Mouse (Mus musculus): Measurements from ENCODE around the gene Efcab14. TPM values are rescaled to one million over a fixed set of nuclear protein-coding genes. Genes with fewer than 3 reads are reported as not detected.

Efcab14 gene
- polyA plus RNA-seq, 1 experiment from 2014 or later = 34.2 TPM

DNA sequence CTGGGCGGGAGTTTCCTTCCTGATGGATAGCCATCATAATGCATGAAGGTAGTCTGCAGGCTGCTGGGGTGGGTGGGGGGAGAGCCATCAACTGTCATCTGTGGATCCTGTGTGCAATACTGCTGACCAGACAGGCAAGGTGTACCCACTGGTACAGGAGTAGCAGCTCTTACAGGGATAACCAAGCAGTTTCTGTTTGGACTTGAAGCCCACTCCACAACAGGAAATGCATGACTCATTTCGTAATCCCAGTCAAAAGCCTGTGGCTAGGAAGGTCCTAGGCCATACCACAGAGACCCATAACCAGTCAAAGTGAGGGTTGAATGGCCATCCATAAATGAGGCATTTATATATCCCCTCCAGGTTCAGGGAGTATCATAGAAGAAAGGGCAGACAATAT, 40.1 kb downstream of the Efcab14 start:
- H3K27ac ChIP-seq (ENCODE audit: poor library complexity, severe bottlenecking) = no peak overlapping the region
- no peak for ATAC-seq (ENCODE audit: insufficient number of reproducible peaks, low FRiP score)
- H3K9me3 ChIP-seq (replicated peaks) = no peaks in the 10 kb centered on the region
- no peak overlapping the region for H3K4me2 ChIP-seq
- 0 out of 2 replicates have a peak, but pooled peaks cover 4% of the 10 kb centered on the region for H3K4me1 ChIP-seq (replicated peaks)
- no peak overlapping the region for H3K9ac ChIP-seq
- WGBS = 89% methylated on average over 2 of the region's 2 CpGs
- peaks cover 29% of the 10 kb centered on the region for H3K36me3 ChIP-seq
- no peaks in the 10 kb centered on the region for H3K27me3 ChIP-seq (replicated peaks)
- H3K4me3 ChIP-seq = no peak overlapping the region

DNA sequence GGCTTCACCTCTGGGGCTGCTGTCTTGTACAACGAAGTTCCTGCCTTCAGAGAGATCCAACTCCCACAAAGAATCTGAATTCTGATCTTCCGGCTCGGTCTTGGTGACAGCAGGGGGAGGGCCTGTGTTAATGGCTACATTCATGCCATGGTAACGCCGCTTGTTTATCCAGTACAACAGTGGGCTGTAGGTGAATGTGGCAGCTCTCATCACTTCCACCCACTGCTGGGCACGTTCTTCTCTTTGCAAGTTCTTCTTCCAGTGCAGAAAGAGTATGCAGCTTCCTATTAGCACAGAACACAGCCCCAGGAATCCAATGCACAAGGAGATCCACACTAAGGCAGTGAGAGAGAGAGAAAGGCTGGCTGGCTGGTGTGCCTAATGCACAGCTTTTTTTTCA, 42.7 kb downstream of the Efcab14 start:
- no peak overlapping the region for H3K27ac ChIP-seq (ENCODE audit: poor library complexity, severe bottlenecking)
- ATAC-seq (ENCODE audit: insufficient number of reproducible peaks, low FRiP score) = no peak
- H3K4me3 ChIP-seq = no peak overlapping the region
- H3K9me3 ChIP-seq (replicated peaks) = no peaks in the 10 kb centered on the region
- peaks cover 11% of the 10 kb centered on the region for H3K36me3 ChIP-seq
- WGBS = 33% methylated on average over 6 of the region's 6 CpGs
- H3K27me3 ChIP-seq (replicated peaks) = no peaks in the 10 kb centered on the region
- H3K9ac ChIP-seq = no peak overlapping the region
- 0 out of 2 replicates have a peak, but pooled peaks cover 4% of the 10 kb centered on the region for H3K4me1 ChIP-seq (replicated peaks)
- no peak overlapping the region for H3K4me2 ChIP-seq

DNA sequence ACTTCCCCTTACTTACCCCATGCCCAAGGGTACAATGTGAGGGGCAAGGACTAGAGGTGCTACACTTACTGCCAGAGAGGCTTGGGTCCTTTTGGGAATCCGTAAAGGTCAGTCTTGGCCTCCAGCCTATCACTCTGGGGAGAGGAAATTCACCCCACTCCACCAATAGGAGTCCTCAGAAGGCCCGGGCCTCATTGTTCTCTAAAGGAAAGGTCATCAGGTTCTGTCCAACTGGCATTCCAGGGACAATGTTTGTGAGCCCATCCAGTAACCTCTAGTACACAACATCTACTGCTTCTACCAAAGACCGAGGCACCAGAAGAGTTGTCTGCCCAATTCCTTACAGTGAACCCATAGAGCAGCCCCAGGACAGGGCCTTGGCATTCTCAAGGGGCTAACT, 43.4 kb downstream of the Efcab14 start, which contains the start of gene Tex38:
Tex38 (minus strand) TSS at position 101 of the 400 bp plus-strand sequence.
- no peak within 1 kb of the TSS for H3K4me3 ChIP-seq

DNA sequence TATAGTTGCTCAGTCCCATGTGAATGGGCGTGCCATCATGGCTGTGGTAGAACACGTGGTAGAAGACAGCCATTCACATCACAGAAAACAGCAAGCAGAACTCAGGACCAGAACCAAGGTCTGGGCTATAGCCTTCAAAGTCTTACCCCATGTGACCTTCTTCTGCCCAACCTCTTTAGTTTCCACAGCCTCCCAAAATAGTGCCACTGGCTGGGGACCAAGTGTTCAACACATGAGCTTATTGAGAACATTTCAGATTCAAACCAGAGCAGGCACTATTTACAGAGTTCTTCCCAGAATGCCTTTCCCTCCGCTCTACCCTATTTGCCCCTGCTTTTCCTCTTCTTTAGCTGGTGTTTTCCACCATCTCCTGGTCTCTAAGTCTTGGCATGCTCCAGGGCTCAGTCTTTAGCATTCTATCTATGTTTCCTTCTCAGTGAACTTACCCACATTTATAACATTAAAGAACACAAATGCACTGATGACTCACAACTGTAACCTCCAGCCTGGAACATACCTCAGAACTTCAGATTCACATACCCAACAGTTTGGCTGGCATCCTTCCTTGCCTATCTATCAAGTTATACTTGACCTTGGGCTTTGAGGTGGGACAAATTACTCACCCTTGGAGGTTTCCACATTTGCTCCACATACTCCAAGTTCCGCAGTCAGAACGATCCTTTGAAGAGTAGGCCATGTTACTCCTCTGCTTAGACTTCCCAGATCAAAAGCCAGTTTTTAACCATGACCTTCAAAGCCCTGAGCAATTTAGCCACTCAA, 44.7 kb downstream of the Efcab14 start:
- no peak overlapping the region for H3K4me2 ChIP-seq
- H3K4me1 ChIP-seq (replicated peaks) = peaks cover 15% of the 10 kb centered on the region
- WGBS = 84% methylated on average over 5 of the region's 5 CpGs
- H3K27ac ChIP-seq (ENCODE audit: poor library complexity, severe bottlenecking) = no peak overlapping the region
- ATAC-seq (ENCODE audit: insufficient number of reproducible peaks, low FRiP score) = no peak
- no peak overlapping the region for H3K9ac ChIP-seq
- H3K9me3 ChIP-seq (replicated peaks) = no peaks in the 10 kb centered on the region
- no peak overlapping the region for H3K4me3 ChIP-seq
- peaks cover 6% of the 10 kb centered on the region for H3K36me3 ChIP-seq
- no peaks in the 10 kb centered on the region for H3K27me3 ChIP-seq (replicated peaks)

More for the DNA sequence above, 43.4 kb downstream of the Efcab14 start, which contains the start of gene Tex38:
- H3K4me2 ChIP-seq = no peak within 1 kb of the TSS
- peaks cover 10% of the 10 kb centered on the region for H3K4me1 ChIP-seq (replicated peaks)
- no peak within 1 kb of the TSS for H3K27ac ChIP-seq (ENCODE audit: poor library complexity, severe bottlenecking)
- H3K36me3 ChIP-seq = peaks cover 11% of the 10 kb centered on the region
- no peaks in the 10 kb centered on the region for H3K27me3 ChIP-seq (replicated peaks)
- WGBS = 76% methylated on average over 3 of the region's 3 CpGs
- H3K9ac ChIP-seq = no peak within 1 kb of the TSS
- ATAC-seq (ENCODE audit: insufficient number of reproducible peaks, low FRiP score) = no peak
- H3K9me3 ChIP-seq (replicated peaks) = no peaks in the 10 kb centered on the region

DNA sequence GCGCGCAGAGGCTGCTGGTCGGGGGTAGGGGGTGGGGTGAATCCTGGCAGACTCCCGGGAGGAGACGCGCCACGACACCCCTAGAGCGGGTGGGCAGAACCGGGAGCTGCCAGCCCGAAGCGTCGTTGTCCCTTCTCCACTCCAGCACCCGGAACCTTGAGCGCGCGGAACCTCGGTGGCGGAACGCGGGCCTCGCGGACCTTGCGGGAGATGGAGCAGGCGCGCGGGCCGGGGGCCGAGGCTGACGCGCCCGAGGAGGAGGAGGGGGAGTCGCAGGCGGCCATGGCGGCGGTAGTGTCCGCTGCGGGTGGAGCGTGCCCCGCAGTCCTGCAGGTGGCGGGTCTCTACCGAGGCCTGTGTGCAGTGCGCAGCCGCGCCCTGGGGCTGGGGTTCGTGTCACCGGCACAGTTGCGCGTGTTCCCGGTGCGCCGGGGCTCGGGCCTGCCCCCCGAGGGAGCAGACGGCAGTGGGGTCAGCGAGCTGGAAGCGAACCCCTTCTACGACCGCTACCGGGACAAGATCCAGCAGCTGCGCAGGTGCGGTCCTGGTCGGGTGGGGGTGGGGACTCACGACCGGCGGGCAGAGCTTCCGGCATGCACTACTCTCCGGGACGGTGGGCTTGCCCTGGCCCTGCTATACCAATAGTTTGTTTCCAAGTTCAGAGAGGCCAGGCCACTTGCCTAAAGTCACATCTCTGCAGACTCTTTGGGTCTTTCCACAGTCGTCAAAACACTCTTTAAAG, 47.4 kb downstream of the Efcab14 start, which contains the start of gene Atpaf1:
Atpaf1 (plus strand) TSS at position 44 of the 742 bp plus-strand sequence.
- H3K4me2 ChIP-seq = peak within 1 kb of the TSS; percentile 71
- no peaks in the 10 kb centered on the region for H3K9me3 ChIP-seq (replicated peaks)
- H3K27ac ChIP-seq (ENCODE audit: poor library complexity, severe bottlenecking) = peak within 1 kb of the TSS; percentile 43
- peak; percentile 85 for ATAC-seq (ENCODE audit: insufficient number of reproducible peaks, low FRiP score)
- H3K9ac ChIP-seq = peak within 1 kb of the TSS; percentile 78
- WGBS = under 1% methylated on average over 69 of the region's 69 CpGs
- peaks cover 20% of the 10 kb centered on the region for H3K36me3 ChIP-seq
- H3K4me3 ChIP-seq = peak within 1 kb of the TSS; percentile 66
- no peaks in the 10 kb centered on the region for H3K27me3 ChIP-seq (replicated peaks)
- peaks cover 15% of the 10 kb centered on the region for H3K4me1 ChIP-seq (replicated peaks)

DNA sequence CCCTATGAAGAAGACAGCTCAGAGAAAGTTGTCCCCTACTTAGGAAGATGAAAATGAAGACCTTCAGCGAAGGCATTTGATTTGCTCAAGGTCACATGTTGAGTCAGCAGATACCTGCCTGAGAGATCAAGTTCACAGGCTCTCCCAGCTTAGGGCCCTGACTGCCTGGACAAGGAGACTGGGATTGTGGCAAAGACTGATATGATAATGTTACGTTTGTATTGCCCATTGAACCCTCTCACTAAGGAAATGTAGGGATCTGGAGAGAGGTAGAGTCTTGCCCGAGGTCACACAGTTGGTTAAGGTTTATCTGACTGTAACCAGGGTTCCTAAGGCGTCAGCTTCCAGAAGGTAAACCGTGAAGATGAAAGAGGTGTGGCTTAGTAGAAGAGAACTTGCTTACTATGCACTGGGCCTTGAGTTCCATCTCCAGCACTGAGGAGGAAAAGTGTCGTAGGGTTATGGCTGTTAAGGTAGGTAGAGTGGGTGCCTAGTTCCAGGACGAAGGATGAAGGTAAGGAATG, 48.0 kb downstream of the Efcab14 start:
- Histone ChIP-seq H3K4me1 (replicated peaks) (peaks cover 12% of the 10 kb centered on the region), H3K4me2 (peak overlapping the region; percentile 71), H3K4me3 (peak overlapping the region; percentile 66), H3K9me3 (replicated peaks) (no peaks in the 10 kb centered on the region), H3K27me3 (replicated peaks) (no peaks in the 10 kb centered on the region), H3K27ac (ENCODE audit: poor library complexity, severe bottlenecking) (peak overlapping the region; percentile 43), H3K9ac (peak overlapping the region; percentile 78), H3K36me3 (peaks cover 26% of the 10 kb centered on the region)
- ATAC-seq (ENCODE audit: insufficient number of reproducible peaks, low FRiP score) = 0 out of 2 replicates have a peak, but pooled peaks have one; percentile 29
- 41% methylated on average over 7 of the region's 7 CpGs for WGBS

DNA sequence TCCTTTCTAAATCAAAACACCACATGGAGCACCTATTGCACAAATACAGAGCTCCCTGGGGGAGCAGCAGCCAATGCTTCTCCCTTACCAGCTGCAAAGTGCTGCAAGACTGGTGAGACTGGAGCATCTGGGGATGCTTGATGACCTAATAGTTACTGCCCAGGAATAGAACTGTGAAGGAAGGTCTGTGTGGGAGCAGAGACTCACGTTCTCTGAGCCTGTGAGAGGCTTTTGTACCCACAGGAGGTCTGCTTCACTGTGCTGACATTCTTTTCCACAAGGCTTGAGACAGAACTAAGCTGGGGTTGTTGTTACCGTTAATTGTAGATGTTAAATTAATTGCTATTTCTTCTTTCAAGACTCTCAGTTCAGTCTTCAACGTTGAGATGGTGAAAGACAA, 53.3 kb downstream of the Efcab14 start:
- Histone ChIP-seq H3K4me2 (no peak overlapping the region), H3K4me3 (no peak overlapping the region), H3K27me3 (replicated peaks) (no peaks in the 10 kb centered on the region), H3K36me3 (peaks cover 66% of the 10 kb centered on the region), H3K27ac (ENCODE audit: poor library complexity, severe bottlenecking) (no peak overlapping the region), H3K4me1 (replicated peaks) (peaks cover 6% of the 10 kb centered on the region), H3K9ac (no peak overlapping the region), H3K9me3 (replicated peaks) (no peaks in the 10 kb centered on the region)
- no peak for ATAC-seq (ENCODE audit: insufficient number of reproducible peaks, low FRiP score)
- WGBS = 81% methylated on average over 3 of the region's 3 CpGs

DNA sequence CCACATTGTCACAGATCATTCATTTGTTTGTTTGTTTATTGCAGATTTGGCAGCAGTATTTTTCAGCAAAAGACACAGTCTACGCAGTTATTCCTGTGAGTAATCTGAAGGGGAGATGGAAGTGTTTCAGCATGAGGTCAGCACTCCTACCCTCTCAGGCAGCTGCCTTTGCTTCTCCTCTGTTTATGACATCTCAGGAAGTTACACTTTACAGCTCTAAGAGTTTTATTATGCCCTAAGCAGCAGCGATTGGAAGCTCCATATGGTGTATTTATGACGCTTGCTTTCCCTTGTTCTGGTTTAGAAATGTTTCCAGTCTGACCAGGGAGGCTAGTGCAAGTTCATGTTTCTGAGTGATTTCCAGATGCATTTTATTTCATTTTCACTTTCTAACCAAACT, 57.8 kb downstream of the Efcab14 start:
- Histone ChIP-seq H3K4me3 (no peak overlapping the region), H3K4me2 (no peak overlapping the region), H3K27ac (ENCODE audit: poor library complexity, severe bottlenecking) (no peak overlapping the region), H3K9ac (no peak overlapping the region), H3K36me3 (peaks cover 79% of the 10 kb centered on the region), H3K27me3 (replicated peaks) (no peaks in the 10 kb centered on the region), H3K9me3 (replicated peaks) (no peaks in the 10 kb centered on the region), H3K4me1 (replicated peaks) (no peaks in the 10 kb centered on the region)
- 91% methylated on average over 3 of the region's 3 CpGs for WGBS
- no peak for ATAC-seq (ENCODE audit: insufficient number of reproducible peaks, low FRiP score)

DNA sequence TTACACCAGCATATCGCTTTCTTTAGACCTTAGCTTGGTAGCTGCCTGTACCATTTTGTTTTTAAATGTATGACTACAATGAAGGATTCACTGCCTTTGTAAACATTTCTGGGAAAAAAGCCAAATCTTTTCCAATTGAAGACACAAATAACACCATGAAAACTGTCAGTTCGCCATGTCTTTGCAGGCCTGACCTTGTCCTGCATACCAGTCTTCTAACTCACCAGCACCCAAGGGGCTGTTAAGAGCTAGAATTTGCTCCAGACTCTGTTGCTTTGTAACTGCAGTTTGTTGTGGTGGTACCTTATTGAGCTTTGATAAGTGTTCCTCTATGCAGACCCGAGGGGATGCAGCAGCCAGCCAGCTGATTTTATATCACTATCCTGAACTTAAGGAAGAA, 62.4 kb downstream of the Efcab14 start:
- no peaks in the 10 kb centered on the region for H3K27me3 ChIP-seq (replicated peaks)
- no peaks in the 10 kb centered on the region for H3K4me1 ChIP-seq (replicated peaks)
- H3K9ac ChIP-seq = no peak overlapping the region
- H3K36me3 ChIP-seq = peaks cover 65% of the 10 kb centered on the region
- H3K4me3 ChIP-seq = no peak overlapping the region
- no peak overlapping the region for H3K4me2 ChIP-seq
- ATAC-seq (ENCODE audit: insufficient number of reproducible peaks, low FRiP score) = no peak
- 88% methylated on average over 3 of the region's 3 CpGs for WGBS
- H3K27ac ChIP-seq (ENCODE audit: poor library complexity, severe bottlenecking) = no peak overlapping the region
- H3K9me3 ChIP-seq (replicated peaks) = no peaks in the 10 kb centered on the region

DNA sequence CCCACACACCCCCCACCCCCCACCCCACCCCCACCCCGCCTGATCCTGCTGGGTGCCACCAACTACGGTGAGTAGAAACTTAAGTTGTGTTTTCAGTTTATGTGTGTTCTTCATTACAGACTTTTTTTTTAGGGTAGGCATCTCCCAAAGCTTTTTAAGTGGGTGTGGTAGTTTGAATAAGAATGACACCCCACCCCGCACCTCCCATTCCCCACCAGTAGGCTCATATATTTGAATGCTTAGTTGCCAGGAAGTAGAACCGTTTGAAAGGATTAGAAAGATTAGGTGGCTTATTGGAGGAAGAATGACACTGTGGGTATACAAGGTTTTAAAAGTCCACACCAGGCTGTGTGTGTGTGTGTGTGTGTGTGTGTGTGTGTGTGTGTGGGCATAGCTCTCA, 74.8 kb downstream of the Efcab14 start:
- H3K9ac ChIP-seq = no peak overlapping the region
- no peaks in the 10 kb centered on the region for H3K9me3 ChIP-seq (replicated peaks)
- 89% methylated on average over 4 of the region's 4 CpGs for WGBS
- peaks cover 46% of the 10 kb centered on the region for H3K36me3 ChIP-seq
- H3K27me3 ChIP-seq (replicated peaks) = no peaks in the 10 kb centered on the region
- no peak for ATAC-seq (ENCODE audit: insufficient number of reproducible peaks, low FRiP score)
- H3K27ac ChIP-seq (ENCODE audit: poor library complexity, severe bottlenecking) = no peak overlapping the region
- no peak overlapping the region for H3K4me2 ChIP-seq
- H3K4me3 ChIP-seq = no peak overlapping the region
- no peaks in the 10 kb centered on the region for H3K4me1 ChIP-seq (replicated peaks)

DNA sequence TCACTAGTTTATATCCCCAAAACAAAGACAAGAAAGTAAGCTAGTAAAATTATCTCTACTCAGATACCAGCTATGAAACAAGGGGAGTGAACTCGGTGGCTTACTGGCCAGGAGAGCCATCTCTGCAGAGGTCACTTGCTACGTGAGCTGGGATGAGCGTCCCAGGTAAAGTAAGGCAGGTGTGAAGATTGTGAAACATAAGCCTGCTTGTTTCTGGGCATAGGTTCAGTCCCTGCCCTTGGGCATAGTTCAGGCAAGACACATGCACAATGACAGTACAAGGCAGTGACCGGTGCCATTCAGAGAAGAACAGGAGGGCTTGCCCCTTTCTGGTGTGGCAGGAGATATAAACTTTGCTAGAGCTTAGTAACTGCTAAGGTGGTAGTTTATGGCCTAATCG, 78.1 kb downstream of the Efcab14 start:
- no peak overlapping the region for H3K9ac ChIP-seq
- H3K4me1 ChIP-seq (replicated peaks) = no peaks in the 10 kb centered on the region
- ATAC-seq (ENCODE audit: insufficient number of reproducible peaks, low FRiP score) = no peak
- no peak overlapping the region for H3K4me3 ChIP-seq
- no peak overlapping the region for H3K4me2 ChIP-seq
- 88% methylated on average over 5 of the region's 5 CpGs for WGBS
- no peaks in the 10 kb centered on the region for H3K27me3 ChIP-seq (replicated peaks)
- no peaks in the 10 kb centered on the region for H3K9me3 ChIP-seq (replicated peaks)
- peaks cover 48% of the 10 kb centered on the region for H3K36me3 ChIP-seq
- H3K27ac ChIP-seq (ENCODE audit: poor library complexity, severe bottlenecking) = no peak overlapping the region
